Mouse (Mus musculus): ENCODE measurements around the gene Pkp4. TPM values are rescaled to one million over a fixed set of nuclear protein-coding genes. Genes with fewer than 3 reads are reported as not detected.

Pkp4 gene
- total RNA-seq, 2 experiments from 2014 or later = 274 to 299 TPM

DNA sequence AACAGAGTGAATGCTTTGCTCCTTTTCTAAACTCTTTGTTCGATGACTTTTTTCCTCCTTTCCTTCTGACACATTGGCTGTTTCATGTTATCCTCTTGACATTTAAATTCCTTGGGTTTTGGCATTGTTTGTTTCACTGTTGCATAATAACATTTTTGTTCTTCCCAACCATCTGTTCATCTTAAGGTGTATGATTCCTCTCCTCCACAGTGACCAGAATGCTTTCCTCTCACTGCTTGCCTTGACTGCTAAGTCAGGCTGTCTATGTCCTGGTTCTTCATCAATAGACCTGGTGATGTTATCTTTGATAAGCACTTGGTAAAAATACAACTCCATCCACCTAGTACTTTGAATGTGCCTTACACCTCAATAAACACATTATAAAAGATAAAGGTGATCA is 52.2 kb downstream of the Pkp4 start:
- DNase-seq (ENCODE audit: extremely low spot score in 1 of 2, low spot score in 1 of 2) = no peak

DNA sequence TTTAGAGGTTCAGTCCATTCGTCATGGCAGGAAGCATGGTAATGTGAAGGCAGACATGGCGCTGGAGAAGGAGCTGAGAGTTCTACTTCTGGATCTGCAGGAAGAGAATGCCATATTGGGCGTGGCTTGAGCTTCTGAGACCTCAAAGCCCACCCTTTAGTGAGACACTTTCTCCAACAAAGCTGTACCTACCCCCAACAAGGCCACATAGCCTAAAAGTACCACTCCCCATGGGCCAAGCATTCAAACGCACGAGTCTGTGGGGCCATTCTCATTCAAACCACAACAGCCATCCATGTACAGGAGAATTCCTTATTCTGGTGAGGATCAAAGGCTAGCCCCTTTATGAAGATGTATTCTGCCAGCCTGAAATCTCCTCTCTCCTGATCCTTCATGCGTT is 57.3 kb downstream of the Pkp4 start:
- DNase-seq (ENCODE audit: extremely low spot score in 1 of 2, low spot score in 1 of 2) = no peak

DNA sequence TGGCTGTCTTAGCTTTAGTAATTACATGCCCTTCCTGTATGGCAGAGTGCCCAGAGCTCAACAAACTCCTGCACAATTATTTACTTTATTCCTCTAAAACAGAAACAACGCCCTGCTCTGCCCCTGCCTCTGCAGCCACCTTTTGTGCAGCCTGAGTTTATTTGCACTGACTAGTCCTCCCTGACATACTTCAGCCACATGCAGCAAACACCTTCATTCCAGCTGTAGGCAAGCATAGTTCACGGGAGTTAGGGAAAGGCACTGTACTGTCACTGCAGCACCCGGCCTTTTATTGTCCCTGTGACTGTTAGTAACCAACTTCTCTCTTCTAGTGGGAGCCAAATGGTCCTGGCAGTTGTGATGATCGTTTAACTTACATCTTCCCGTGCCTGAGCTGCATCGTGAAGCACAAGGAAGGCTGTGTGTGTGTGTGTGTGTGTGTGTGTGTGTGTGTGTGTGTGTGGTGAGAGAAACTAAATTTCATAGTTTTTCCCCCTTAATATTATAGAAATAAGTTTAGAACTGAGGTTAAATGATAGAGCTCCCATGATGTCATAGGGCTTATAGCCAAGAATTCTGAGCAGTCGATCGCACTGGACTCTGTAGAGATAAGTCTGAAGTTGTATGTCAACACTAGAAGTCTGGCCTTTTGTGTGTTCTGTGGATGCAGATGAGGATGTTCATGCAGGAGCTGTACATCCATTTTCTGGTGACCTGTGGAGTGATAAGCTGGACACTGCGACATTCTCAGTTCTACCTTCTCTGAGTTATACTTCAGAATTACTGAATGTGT is 59.5 kb downstream of the Pkp4 start:
- no peak for DNase-seq (ENCODE audit: extremely low spot score in 1 of 2, low spot score in 1 of 2)

DNA sequence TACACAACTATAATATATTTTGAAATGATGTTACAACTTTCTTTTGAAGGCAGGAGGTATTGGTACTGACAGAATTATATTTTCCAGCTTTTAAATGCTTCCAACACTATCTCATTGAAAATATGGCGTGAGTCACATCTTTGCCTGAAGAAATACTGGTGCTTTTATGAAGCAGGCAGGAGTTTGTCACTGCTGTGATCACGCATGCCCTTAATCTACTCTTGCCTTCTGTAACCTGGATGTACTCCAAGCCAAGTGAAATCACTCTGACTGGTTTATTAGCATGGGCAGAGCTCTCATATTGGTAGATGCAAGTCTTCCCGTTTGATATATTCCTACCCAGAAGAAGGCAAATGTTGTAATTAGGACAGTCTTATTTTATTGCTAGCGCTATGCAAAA is 65.7 kb downstream of the Pkp4 start:
- DNase-seq (ENCODE audit: extremely low spot score in 1 of 2, low spot score in 1 of 2) = no peak

DNA sequence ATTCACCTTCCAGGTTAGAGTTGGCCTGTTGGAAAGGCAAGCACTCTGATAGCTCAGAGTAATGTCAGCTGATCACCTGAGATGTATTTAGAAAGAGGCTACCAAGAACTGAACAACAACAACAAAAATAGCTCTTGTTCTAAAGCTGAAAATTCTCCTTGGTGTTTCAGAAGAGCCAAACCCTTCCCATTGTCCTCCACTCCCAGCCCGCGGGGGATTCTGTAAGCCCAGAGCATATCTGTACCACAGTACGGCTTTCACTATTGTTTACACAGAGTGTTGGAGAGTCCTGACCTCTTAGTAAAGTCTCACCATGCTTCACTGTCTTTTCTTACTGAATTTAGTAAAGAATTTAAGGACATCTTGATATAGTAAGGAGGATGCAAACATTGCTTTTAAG is 66.4 kb downstream of the Pkp4 start:
- no peak for DNase-seq (ENCODE audit: extremely low spot score in 1 of 2, low spot score in 1 of 2)

DNA sequence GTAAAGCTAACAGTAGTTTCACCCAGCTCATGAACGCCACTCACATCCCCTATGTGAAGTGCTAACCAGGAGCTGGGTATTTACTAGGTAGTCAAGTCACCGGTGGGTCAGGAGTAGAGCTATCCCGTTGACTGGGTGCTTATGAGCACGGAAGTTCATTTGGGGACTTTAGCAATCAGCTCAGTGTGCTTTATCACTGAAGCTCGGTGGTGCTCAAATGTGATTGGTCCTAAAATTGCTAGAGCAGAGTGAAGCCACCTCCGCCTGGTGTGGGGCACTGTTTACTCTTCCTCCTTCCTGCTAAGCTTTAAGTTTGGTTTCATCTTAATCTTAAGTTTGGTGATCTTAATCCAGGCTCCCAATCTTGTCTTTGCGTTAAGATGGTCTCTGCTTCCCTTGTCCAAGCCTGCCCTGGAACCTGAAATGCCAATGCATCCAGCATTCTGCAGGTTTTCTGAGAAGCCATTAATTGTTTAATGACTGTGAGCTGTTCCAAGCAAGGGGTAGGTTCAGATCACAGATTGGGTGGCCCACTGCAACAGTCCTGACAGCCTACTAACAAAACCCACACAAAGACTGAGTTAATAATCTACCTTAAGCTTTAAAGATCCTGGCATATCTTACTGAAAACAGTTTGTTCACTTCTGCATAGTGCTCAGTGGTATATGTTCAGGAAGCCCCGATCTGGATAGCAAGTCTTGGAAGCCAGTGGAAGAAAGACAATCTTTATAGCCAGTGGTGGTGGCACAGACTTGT is 67.0 kb downstream of the Pkp4 start:
- no peak for DNase-seq (ENCODE audit: extremely low spot score in 1 of 2, low spot score in 1 of 2)

DNA sequence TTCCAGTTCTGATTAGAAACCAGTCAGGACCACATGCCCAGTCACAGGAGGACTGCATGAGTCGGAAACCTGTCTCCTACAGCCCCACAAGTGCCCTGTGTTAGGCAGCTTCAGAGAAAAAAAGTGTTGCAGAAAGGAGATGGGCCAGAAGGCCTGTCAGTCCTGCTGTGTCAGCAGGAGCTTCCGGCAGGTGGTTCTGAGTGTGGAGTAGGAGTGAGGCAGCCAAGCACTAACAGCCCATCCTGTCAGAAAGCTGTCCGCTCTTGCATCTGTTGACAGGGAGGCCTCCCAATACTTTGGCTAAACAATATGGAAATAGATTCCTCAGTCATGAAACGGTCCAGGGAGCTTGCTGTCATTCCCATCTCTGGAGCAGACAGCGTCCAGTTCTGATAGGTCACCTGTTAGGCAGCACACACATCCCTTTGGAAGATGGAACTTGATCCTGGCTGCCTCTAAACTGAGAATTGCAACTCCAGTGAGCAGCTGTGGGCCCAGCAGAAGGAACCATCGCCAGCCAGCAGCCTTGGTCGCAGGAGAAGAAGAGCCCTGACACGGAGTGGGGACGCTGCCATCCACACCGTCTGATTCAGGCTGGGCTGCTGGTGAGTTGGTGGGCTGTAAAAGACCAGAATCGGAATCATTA is 68.7 kb downstream of the Pkp4 start:
- DNase-seq (ENCODE audit: extremely low spot score in 1 of 2, low spot score in 1 of 2) = no peak

DNA sequence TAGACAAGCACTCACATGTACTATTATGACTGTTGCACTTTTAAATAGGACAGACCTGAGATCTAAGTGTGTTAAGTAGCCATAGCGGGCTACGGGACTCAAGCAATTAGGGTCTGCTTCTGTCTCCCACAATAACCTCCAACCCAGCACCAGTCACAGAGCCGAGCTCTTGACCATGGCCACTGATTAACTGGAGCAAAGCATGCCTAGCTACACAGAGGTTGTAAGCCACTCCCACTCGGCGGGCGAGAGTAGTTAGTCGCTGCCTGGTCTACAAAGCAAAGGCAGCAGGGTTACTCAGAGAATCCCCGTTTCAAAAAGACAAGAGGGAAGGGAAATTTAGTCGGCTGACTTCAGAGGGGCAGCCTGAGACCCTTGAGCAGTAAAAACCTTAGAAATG is 70.0 kb downstream of the Pkp4 start:
- DNase-seq (ENCODE audit: extremely low spot score in 1 of 2, low spot score in 1 of 2) = no peak

DNA sequence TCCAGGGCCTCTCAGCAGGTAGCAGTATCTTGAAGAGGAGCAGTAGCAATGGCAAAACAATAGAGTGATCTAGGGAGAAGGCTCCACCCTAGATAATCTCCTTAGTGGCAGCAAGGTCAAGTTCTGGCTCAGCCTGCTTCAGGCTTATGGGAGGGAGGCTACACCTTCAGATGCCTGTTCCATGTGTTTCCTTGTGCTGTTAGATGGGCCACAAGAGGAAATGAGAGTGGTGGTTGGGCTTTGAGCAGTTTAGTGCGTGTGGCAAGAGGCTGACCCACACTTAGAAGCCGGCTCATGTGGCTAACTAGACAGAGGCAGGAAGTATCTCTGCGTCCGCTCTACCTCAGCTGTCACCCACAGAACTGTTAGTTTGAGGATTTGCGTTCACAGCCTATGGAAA is 70.9 kb downstream of the Pkp4 start:
- no peak for DNase-seq (ENCODE audit: extremely low spot score in 1 of 2, low spot score in 1 of 2)

DNA sequence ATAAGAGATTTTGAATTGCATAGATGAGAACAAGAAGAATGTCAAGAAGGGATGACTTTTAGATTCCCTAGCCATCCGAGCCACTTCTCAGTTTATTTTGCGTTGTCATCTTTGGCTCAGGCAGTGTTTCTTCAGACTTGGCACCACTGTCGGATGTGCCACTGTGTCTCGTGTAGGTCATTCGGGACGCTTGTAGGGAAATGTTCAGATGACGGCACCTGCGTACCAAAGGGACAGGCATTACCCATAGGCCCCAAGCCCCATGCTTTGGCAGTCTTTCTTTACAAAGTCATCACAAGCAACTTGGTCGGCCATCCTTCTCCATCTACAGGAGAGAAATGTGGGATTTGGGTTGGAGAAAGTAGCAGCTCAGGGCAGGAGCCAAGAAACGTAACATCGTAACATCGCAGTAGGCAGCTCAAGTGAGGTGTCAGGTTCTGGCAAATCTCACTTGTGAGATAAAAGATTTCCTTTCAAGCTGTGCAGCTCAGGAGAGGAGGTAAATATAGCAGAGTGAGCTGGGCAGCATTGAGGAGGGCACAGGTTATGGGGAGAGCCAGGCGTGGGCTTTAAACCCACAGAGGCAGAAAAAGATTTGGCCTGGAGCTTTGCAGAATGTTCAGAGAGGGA is 72.8 kb downstream of the Pkp4 start:
- DNase-seq (ENCODE audit: extremely low spot score in 1 of 2, low spot score in 1 of 2) = no peak

DNA sequence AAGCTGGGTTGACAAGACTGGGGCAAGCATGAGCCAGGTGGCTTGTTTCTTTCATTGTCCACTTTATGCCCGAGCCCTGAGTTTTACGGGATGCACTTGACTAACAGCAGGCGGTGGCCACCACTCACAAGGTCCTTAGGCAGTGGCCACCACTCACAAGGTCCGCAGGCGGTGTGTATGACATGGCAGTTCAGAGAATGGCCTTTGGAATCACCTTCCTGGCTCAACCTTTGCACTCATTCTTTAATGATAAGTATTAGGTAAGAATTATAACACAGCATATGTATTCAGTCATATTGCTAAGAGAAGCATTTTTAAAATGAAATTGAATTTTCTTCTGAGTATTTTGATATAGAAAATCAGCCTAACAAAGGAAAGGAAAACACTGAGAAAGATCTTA is 73.3 kb downstream of the Pkp4 start:
- DNase-seq (ENCODE audit: extremely low spot score in 1 of 2, low spot score in 1 of 2) = no peak

DNA sequence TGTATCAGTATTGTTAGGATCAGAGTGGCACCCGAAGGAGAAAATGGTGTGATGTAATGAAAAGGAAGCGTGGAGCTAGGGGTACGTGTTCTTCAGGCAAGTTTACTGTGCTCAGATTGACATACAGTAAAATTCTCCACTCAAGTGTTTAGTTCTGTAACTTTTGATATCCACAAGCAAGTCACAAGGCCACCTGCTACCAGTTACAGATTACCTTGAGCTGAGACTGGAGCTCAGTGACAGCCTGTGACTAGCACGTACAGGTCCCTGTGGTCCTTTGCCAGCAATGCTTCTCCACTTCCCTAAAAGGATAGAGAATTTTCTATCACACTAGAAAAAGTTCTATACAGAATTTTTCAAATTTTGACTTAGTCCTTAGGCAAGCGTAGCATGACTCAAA is 73.9 kb downstream of the Pkp4 start:
- no peak for DNase-seq (ENCODE audit: extremely low spot score in 1 of 2, low spot score in 1 of 2)

DNA sequence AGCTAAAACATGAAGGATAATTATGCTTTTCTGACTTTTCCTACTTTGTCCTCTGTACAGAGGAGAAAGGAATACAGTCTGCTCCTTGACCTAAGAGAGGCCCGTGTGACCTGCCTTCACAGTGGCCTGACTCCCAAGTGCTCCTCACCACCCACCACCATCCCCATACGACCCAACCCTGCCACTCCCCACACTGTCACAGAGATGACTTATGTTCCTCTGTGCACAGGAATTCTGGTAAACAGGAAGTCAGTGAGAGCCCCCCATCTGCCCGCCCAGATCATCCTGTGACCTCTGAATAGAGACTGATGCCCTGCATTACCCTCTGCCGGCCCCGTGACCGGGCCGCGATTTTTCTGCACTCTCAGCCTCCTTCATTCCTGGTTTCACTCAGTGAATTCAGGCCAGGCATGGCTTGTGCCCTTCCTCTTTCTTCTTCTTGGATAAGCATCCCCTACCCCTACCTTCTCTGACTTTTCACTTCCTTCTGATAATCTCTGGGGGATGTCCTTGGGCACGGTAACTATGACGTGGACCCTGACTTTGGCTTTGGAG is 79.3 kb downstream of the Pkp4 start:
- DNase-seq (ENCODE audit: extremely low spot score in 1 of 2, low spot score in 1 of 2) = no peak

DNA sequence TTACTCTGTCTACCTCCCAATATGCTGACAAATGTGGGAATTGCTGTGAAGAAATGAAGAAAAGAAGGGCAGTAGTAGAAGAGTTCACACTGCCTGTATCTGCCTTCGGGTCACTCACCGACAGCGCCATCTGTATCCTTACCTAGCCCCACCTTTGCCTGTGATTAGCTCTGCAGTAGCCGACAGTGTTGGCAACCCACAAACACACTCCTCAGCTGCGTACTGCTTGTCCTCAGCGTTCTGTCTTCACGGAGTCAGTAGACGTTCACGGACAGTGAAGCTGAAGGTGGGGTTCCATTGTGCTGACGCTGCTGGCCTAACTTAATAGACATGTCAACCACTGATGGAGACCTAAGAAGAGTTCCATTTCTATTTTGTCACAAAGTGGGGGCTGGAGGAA is 81.5 kb downstream of the Pkp4 start:
- no peak for DNase-seq (ENCODE audit: extremely low spot score in 1 of 2, low spot score in 1 of 2)

DNA sequence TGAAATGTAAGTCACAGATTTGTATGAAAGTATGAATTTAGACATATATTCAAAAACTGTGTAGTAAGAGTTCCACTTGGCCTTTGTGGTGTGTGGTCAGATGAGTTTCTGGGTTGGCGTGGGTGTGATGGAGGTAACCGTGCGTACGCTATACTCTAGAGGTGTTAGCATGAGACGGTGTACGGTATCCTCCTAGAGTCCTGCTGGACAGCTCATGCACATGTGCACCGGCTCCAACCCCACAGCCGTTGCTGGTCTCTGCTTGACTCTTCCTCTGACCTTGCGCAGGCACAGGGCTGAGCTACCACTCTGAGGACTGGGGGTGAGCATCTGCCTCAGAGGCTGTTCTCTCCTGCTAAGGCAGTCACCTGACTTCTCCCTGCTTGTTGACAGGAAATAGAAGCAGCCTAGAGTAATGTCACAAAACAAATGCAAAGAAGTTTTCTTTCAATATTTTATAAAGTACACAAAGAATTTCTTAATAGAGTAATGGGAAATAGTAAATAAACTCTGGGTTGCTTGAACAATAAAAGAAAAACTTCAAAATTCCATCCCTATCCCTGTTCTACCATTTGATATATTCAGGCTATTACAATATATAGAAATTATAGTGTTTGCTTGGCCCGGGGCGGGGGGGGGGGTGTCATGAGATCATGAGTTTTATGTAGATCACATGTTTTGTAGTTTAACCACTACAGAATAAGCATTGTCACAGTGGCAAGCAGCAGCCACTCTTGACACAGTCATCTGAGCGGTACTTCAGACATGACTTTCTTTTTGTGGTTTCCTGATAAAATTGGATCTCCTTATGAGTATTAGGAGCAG is 83.8 kb downstream of the Pkp4 start:
- DNase-seq (ENCODE audit: extremely low spot score in 1 of 2, low spot score in 1 of 2) = no peak

DNA sequence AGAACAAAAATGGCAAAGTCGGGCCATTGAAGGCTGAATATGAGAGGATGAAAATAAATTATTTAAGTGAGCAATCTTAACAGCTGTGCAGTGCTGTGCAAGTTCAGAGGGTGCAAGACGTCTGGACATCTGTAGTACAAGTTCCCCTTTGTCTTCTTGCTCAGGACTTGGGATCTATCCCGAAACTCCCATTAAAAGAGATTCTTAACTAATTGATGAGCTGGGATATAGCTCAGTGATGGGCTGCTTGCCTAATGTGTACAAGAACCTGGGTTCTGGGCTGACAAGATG is 84.4 kb downstream of the Pkp4 start:
- DNase-seq (ENCODE audit: extremely low spot score in 1 of 2, low spot score in 1 of 2) = no peak

DNA sequence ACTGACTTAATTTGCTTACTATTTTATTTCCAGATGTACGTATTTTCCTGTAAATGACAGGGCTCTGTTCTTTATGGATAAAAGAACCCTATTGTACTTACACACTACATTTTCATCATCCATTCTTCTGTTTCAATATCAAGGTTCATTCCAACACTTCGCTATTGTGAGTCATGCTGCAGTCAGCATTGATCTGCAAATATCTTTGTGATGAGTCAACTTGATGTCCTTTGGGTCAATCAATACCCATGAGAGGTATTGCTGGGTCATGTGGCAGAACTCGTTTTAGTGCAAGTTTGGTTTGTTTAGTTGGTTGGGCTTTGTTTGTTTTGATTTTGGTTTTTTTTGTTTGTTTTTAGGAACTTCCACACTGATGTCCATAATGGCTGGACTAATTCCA is 88.2 kb downstream of the Pkp4 start:
- DNase-seq (ENCODE audit: extremely low spot score in 1 of 2, low spot score in 1 of 2) = no peak

DNA sequence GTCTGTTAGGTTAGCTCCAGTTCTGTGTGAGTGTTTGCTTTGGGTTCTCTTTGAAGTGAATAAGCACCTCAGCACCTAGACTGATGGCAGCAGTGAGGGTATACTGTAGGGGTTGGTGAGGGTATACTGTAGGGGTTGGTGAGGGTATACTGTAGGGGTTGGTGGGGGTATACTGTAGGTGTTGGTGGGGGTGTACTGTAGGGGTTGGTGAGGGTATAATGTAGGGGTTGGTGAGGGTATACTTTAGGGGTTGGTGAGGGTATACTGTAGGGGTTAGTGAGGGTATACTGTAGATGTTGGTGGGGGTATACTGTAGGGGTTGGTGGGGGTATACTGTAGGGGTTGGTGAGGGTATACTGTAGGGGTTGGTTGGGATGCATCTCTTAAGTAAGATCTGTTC is 92.2 kb downstream of the Pkp4 start:
- DNase-seq (ENCODE audit: extremely low spot score in 1 of 2, low spot score in 1 of 2) = no peak

DNA sequence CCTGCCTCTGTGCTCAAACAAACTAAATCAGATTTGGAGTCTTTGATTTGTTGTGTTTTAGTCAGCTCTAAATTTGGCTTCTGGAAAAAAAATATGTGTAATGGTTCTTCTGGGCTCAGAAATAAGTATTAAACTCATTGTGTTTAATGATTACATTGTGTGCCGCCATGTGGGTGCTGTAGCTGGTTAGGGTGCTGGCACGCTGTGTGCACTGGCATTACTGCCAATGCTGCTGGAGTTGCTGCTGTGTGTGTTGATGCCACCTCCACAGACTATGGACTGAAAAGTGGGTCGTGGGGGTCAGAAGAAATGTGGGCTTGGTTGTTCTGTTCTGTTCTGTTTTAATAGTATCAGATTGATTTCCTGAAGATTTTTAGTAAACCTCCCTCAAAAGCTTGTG is 92.8 kb downstream of the Pkp4 start:
- no peak for DNase-seq (ENCODE audit: extremely low spot score in 1 of 2, low spot score in 1 of 2)

DNA sequence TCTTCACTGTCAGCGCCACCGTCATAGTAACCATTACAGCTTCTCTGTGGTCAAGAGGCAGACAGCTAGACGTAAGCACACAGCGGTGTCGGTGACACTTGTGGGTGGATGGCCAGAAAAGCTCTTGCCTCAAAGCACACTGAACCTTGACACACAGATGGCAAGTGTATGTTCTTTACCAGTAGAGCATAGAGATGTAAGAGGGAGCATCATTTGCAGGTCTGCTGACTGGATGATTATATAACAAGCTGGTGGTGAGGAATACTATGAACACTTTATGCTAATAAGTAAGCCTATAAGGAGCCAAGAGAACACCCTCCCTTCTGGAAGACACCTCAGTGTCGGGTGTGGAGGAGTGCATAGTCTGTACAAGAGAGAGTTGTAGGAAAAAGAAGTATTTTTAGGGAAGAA is 98.2 kb downstream of the Pkp4 start:
- DNase-seq (ENCODE audit: extremely low spot score in 1 of 2, low spot score in 1 of 2) = no peak

Data from layer of hippocampus, postnatal 25 days (tissue).